Mouse (Mus musculus) heart, postnatal 4 days (tissue): Measurements from ENCODE around the gene Fgfr2. TPM values are rescaled to one million over a fixed set of nuclear protein-coding genes. Genes with fewer than 3 reads are reported as not detected.
A peak's percentile ranks its signal among the peaks of the same experiment; 100 is the strongest.

ENCODE experiments used
- DNase-seq: peaks from one replicate; pipeline ENCODE4 v3.0.0; 2021
- total RNA-seq, 2 experiments: library from RNA; stranded (reverse); gene quantifications; 2 replicates each; pipeline ENCODE4 v1.2.3; 2021

The Fgfr2 gene
- total RNA-seq, 2 experiments from 2014 or later: 10.2 to 10.6 TPM

GRCm38 (mm10) chr7:130914693-130915363 lies 2208.3 kb downstream of the Fgfr2 start:
- peak; percentile 34 for DNase-seq

- DNase-seq: no peak
These were observed 2212.3 kb downstream of the Fgfr2 start for GRCm38 (mm10) chr7:130910841-130911240.

- DNase-seq: no peak
These were observed 2218.4 kb downstream of the Fgfr2 start for GRCm38 (mm10) chr7:130904571-130905365.

GRCm38 (mm10) chr7:130903505-130904074 lies 2219.6 kb downstream of the Fgfr2 start:
- no peak for DNase-seq

GRCm38 (mm10) chr7:130902929-130903328 lies 2220.2 kb downstream of the Fgfr2 start:
- DNase-seq: no peak

- no peak for DNase-seq
These were observed 2222.8 kb downstream of the Fgfr2 start for GRCm38 (mm10) chr7:130900233-130900848.

- DNase-seq: peak; percentile 43
These were observed 2224.8 kb downstream of the Fgfr2 start for GRCm38 (mm10) chr7:130898373-130898772.

GRCm38 (mm10) chr7:130897201-130897600 lies 2225.9 kb downstream of the Fgfr2 start:
- DNase-seq: no peak

GRCm38 (mm10) chr7:130896064-130896463 lies 2227.1 kb downstream of the Fgfr2 start:
- DNase-seq: no peak

- DNase-seq: no peak
These were observed 2227.6 kb downstream of the Fgfr2 start for GRCm38 (mm10) chr7:130895618-130895945.

- DNase-seq: no peak
These were observed 2228.1 kb downstream of the Fgfr2 start for GRCm38 (mm10) chr7:130894931-130895617.

GRCm38 (mm10) chr7:130892973-130893372 lies 2230.2 kb downstream of the Fgfr2 start:
- no peak for DNase-seq

GRCm38 (mm10) chr7:130890871-130891270 lies 2232.3 kb downstream of the Fgfr2 start:
- no peak for DNase-seq

GRCm38 (mm10) chr7:130887946-130888345 lies 2235.2 kb downstream of the Fgfr2 start:
- DNase-seq: peak; percentile 36

- DNase-seq: no peak
These were observed 2236.9 kb downstream of the Fgfr2 start for GRCm38 (mm10) chr7:130886246-130886645.

GRCm38 (mm10) chr7:130884161-130884560 lies 2239.0 kb downstream of the Fgfr2 start:
- DNase-seq: no peak

- no peak for DNase-seq
These were observed 2255.9 kb downstream of the Fgfr2 start for GRCm38 (mm10) chr7:130867256-130867655.

- DNase-seq: no peak
These were observed 2256.5 kb downstream of the Fgfr2 start for GRCm38 (mm10) chr7:130866640-130867039.

GRCm38 (mm10) chr7:130865613-130866591 lies 2257.2 kb downstream of the Fgfr2 start, which contains the start of gene Plekha1:
TSS of gene Plekha1 (plus strand) at chr7:130865756.
- DNase-seq: peak; percentile 96

- DNase-seq: no peak
These were observed 2258.4 kb downstream of the Fgfr2 start for GRCm38 (mm10) chr7:130864711-130865110.

- DNase-seq: no peak
These were observed 2260.6 kb downstream of the Fgfr2 start for GRCm38 (mm10) chr7:130862501-130862900.
